Mouse (Mus musculus) left cerebral cortex, postnatal 4 days (tissue): ENCODE data around the gene Zc3h7b. TPM values are rescaled to one million over a fixed set of nuclear protein-coding genes. Genes with fewer than 3 reads are reported as not detected.

Experiments used
- DNase-seq: peaks from one replicate; pipeline ENCODE4 v3.0.0-alpha.2; 2022
- intact Hi-C: fragments of 180-260 bp; cut with DNase I; formaldehyde crosslinking; loops from one replicate; pipeline ENCODE4 v1.15.1; 2025
- total RNA-seq, 2 experiments: library from RNA; stranded (reverse); gene quantifications; 2 replicates each; pipeline ENCODE4 v1.2.3; 2021

Gene Zc3h7b
- total RNA-seq, 2 experiments from 2014 or later: 219 to 235 TPM

DNA sequence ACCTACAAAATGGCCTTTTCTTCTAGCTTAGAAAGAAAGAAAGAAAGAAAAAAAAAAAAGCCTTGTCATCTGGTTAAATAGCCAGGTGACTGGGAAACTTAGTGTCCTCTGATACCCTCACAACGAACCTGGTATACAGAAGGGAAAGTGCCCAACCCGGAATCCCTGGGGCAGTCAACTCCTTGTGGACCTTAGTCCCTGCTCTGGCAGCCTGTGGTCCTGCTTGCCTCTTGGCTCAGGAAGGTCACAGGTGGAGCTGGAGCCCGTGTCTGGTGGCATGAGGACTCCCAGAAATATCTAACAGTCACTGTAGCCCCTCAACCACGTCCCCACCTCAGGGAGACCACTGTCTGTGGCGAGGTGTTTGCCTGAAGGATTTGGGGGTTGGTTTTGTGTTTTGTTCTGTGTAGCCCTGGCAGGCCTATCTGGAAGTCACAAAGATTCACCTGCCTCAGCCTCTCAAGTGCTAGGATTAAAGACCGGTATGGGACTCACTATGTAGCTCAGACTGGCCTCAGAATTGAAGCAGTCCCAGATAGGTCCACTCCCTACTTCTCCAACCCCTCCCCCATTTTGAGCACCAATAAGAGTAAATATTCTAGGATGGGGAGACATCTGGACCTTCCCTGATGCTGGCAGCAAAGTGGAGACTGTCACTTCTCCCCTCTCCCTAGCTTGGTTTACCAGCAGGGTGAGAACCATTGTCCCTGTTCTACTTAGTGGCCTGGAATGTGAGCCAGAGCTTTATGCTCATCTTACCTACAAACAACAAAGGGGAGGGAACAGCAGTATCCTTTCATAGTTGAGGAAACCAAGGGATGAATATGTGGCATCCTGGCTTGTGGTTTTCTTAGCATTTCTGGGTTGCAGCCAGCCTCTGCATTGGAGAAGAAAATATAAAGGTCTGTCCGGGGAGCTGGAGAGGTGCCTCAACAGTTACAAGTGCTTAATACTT lies 92.4 kb downstream of the Zc3h7b start:
- intact Hi-C loops: loop anchor here (10.0 kb wide), 1 partner anchor 68 kb away; no protein-coding TSS in a partner anchor
- DNase-seq: no peak

DNA sequence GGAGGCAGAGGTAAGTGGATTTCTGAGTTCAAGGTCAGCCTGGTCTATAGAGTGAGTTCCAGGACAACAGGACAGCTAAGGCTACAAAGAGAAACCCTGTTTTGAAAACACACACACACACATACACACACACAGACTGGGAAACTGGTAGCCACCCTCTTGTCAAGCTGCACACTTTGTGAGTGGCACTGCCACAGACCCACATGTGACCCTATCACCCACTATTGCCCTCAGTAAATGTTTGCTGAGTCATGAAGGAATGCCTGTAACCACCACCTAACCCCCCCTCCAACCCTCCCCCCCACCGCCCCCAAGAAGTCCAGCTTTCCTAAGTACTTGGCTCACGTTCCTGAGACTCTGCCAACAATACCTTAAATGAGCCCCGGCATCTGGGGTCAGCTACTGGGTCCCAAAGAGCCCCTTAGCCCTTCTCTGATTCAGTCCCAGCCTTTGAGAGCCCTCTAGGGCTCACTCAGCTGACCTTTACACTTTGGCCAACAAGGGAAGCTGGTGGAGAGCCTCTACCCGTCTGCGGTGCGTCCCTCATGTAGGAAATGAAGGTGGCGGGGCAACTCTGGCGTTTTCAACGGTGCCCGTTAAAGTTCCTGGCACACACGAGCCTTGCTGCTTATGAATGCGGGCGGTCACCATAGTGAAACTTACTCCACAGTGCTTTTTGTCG lies 93.8 kb downstream of the Zc3h7b start:
- no peak for DNase-seq
- intact Hi-C loops: loop anchor here (10.0 kb wide), 1 partner anchor 66 kb away; no protein-coding TSS in a partner anchor

DNA sequence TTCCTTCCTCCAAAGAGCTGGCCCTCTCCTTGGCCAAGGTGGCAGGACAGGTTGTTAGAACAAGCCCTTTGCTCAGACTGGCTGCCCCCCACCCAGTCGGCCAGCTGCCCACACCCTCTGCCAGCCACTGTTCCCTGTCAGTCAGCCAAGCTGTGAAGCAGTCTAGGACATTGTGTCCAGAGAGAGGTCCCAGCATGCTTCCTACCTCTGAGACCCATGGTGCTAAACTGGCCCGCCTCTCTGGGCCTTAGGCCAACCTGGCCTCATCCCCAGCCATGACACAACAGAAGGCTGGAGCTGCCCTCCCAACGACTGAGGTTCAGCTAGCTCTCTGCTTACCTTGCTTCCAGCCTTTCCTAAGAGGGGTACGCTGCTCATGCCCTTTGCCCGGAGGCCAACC lies 94.8 kb downstream of the Zc3h7b start:
- DNase-seq: peak; percentile 93
- intact Hi-C loops: loop anchor here (10.0 kb wide), 1 partner anchor 65 kb away; no protein-coding TSS in a partner anchor

DNA sequence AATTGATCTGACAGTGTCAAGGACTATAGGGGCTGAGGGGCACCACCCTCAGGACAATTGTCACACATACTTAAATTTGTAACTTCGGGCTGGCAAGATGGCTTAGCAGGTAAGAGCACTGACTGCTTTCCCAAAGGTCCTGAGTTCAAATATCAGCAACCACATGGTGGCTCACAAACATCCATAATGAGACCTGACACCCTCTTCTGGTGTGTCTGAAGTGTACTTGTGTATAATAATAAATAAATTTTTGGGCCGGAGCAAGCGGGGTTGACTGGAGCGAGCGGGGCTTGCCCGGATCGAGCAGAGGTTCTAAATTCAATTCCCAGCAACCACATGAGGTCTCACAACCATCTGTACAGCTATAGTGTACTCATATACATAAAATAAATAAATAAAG lies 95.4 kb downstream of the Zc3h7b start:
- no peak for DNase-seq
- intact Hi-C loops: no loop called here

DNA sequence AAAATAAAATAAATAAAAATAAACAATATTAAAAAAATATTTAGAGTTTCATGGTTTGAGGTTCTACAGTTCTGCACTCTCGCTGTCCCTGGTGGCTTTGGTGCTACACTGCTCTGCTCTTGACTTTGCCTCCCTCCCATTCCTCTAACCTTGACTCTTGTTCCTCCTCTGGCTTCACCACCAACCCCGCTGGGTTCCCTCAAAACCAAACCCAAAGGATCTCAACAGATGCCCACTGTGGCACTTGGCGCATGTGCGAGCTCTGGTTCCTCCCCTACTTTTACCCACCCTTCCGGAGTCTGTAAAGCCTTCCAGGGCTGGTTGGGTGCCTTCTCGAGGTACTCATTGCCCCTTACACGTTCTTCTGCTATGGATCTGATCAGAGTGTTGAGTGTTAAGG lies 97.4 kb downstream of the Zc3h7b start:
- no peak for DNase-seq
- intact Hi-C loops: no loop called here

- DNase-seq: no peak
- intact Hi-C loops: no loop called here
Observed at GRCm38 (mm10) chr15:81845033-81845625, 100.3 kb downstream of the Zc3h7b start.

DNA sequence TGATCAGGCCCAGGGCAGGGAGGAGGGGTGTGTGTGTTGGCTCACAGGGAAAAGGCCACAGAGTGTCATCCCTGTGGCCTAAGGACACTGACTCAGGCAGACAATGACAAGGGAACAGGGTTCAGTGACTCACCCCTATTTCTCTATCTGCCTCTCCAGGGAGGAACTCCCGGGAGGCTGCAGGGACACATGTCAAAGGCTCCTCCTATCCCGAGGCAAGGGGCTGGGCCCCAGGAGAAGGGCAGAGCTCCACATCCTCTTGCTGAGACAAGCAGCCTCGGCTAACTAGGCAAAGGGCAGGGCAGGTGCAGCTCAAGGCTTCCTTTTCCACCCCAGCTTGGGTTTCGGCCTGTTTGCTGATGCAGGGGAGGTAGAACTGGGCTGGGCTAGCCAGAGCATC lies 100.9 kb downstream of the Zc3h7b start:
- no peak for DNase-seq
- intact Hi-C loops: no loop called here

Other genes starting within 250 kb of the Zc3h7b start
- gene Ep300, start 159.7 kb upstream of the Zc3h7b start, total RNA-seq: 10 to 100 TPM; 72.1 to 74.3 TPM
- 10 to 100 TPM; 35.6 to 39.8 TPM for gene L3mbtl2, start 81.2 kb upstream of the Zc3h7b start, total RNA-seq
- 10 to 100 TPM; 25.3 to 26.6 TPM for gene Chadl, start 47.8 kb upstream of the Zc3h7b start, total RNA-seq
- gene Rangap1, start 473 bp downstream of the Zc3h7b start, total RNA-seq: 100 to 1,000 TPM; 170 to 180 TPM
- gene Tef, start 57.4 kb downstream of the Zc3h7b start, total RNA-seq: 10 to 100 TPM; 68.1 to 69.6 TPM
- gene Tob2, start 113.7 kb downstream of the Zc3h7b start, total RNA-seq: 10 to 100 TPM; 20.3 to 22.6 TPM
- gene Phf5a, start 126.9 kb downstream of the Zc3h7b start, total RNA-seq: 10 to 100 TPM; 51.8 to 59.7 TPM
- 100 to 1,000 TPM; 273 to 304 TPM for gene Aco2, start 127.3 kb downstream of the Zc3h7b start, total RNA-seq
- gene Polr3h, start 181.2 kb downstream of the Zc3h7b start, total RNA-seq: 10 to 100 TPM; 45.7 to 48.1 TPM
- gene Csdc2, start 191.7 kb downstream of the Zc3h7b start, total RNA-seq: 100 to 1,000 TPM; 191 to 201 TPM
- 100 to 1,000 TPM; 138 to 140 TPM for gene Pmm1, start 215.9 kb downstream of the Zc3h7b start, total RNA-seq
- not detected for gene 1700029P11Rik, start 235.5 kb downstream of the Zc3h7b start, total RNA-seq
- 10 to 100 TPM; 28.3 to 28.7 TPM for gene Xrcc6, start 242.8 kb downstream of the Zc3h7b start, total RNA-seq